Mouse (Mus musculus) hindbrain, embryonic 11.5 days (tissue): ENCODE results near the gene Cyp39a1. TPM values are rescaled to one million over a fixed set of nuclear protein-coding genes. Genes with fewer than 3 reads are reported as not detected.

Source experiments
- ATAC-seq: fragments of 200-750 bp; cut with Nextera tagmentation; 2 replicates; pipeline ENCODE4 v1.8.0; 2017; ENCODE audit warnings: mild to moderate bottlenecking, moderate TSS enrichment, moderate library complexity; ENCODE audit not compliant: low FRiP score
- DNase-seq: peaks from one replicate; pipeline ENCODE4 v3.0.0-alpha.2; 2015; ENCODE audit warnings: low spot score
- H3K27ac ChIP-seq: fragments of 300-500 bp; sonication (generic); 2 replicates; pipeline ENCODE4 v1.5.1; 2014; ENCODE audit warnings: mild to moderate bottlenecking, low read depth, low read length
- H3K27me3 ChIP-seq: fragments of 300-500 bp; sonication (generic); 2 replicates; pipeline ENCODE4 v1.6.1; 2014; ENCODE audit warnings: mild to moderate bottlenecking, low read length, moderate library complexity, mixed read lengths; ENCODE audit not compliant: control insufficient read depth, insufficient read depth
- H3K36me3 ChIP-seq: fragments of 300-500 bp; sonication (generic); 2 replicates; pipeline ENCODE4 v1.6.1; 2014; ENCODE audit warnings: mild to moderate bottlenecking, low read length, moderate library complexity, mixed read lengths; ENCODE audit not compliant: control insufficient read depth, insufficient read depth
- H3K4me1 ChIP-seq: fragments of 300-500 bp; sonication (generic); replicated peaks from 2 replicates; pipeline ENCODE4 v1.6.1; 2014; ENCODE audit warnings: low read length, mixed read lengths; ENCODE audit not compliant: control insufficient read depth, insufficient read depth
- H3K4me2 ChIP-seq: fragments of 300-500 bp; sonication (generic); replicated peaks from 2 replicates; pipeline ENCODE4 v1.6.1; 2014; ENCODE audit warnings: mild to moderate bottlenecking, low read depth, low read length
- H3K4me3 ChIP-seq: fragments of 300-500 bp; sonication (generic); 2 replicates; pipeline ENCODE4 v1.5.1; 2014; ENCODE audit warnings: low read depth, low read length
- H3K9ac ChIP-seq: fragments of 300-500 bp; sonication (generic); 2 replicates; pipeline ENCODE4 v1.6.1; 2014; ENCODE audit warnings: low read depth, low read length
- H3K9me3 ChIP-seq: fragments of 300-500 bp; sonication (generic); 2 replicates; pipeline ENCODE4 v1.6.1; 2016; ENCODE audit warnings: low read length; ENCODE audit not compliant: control insufficient read depth
- WGBS: fragments of 180-500 bp; shearing (Covaris S2); extraction: QIAGEN DNeasy Blood & Tissue Kit; methylation state at CpG from one replicate; pipeline ENCODE4 v1.1.7; 2014; 5-methylcytosine and 5-hydroxymethylcytosine counted together
- polyA plus RNA-seq: library from polyadenylated mRNA; unstranded; fragments of >200 nt; fragmentation: Nextera tagmentation; extraction: Ambion mirVana; gene quantifications from 2 replicates; pipeline ENCODE4 v1.2.1, GENCODE M21; 2014

Cyp39a1 gene
- polyA plus RNA-seq, 1 experiment from 2014 or later, result 28.9 TPM

DNA sequence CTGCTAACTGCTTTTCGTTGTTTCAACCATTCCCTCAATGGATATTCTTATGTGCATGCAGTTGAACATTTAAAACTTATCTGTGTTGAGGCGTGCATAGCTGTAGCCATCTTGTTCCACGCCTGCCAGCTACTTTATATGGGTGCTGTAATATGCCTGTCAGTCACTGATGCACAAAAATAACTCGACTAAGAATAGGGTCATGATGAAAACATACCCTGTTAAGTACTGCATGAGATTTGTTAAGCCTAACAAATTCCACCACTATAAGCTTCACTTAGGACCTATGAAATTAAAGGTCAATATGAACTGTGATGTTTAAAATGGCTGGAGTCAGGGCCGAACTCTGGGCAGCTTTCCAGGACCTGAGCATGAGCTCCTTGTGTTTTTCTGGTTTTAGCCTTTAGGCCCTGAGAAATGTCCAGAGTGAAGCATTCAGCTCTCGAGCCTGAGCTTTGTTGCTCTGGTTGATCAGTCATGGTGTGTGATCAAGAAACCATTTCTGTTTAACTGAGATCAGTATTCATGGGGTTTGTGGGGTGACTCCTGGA, 2.0 kb downstream of the Cyp39a1 start:
- H3K27ac ChIP-seq, result no peak overlapping the region
- H3K4me3 ChIP-seq, result no peak overlapping the region
- DNase-seq (no peak), ATAC-seq (no peak)
- no peak overlapping the region for H3K9ac ChIP-seq
- no peaks in the 10 kb centered on the region for H3K27me3 ChIP-seq
- no peak overlapping the region for H3K4me2 ChIP-seq
- H3K4me1 ChIP-seq, result 0 out of 2 replicates have a peak, but pooled peaks cover 2% of the 10 kb centered on the region
- no peaks in the 10 kb centered on the region for H3K9me3 ChIP-seq
- H3K36me3 ChIP-seq, result no peaks in the 10 kb centered on the region
- 78% methylated on average over 6 of the region's 6 CpGs for WGBS

DNA sequence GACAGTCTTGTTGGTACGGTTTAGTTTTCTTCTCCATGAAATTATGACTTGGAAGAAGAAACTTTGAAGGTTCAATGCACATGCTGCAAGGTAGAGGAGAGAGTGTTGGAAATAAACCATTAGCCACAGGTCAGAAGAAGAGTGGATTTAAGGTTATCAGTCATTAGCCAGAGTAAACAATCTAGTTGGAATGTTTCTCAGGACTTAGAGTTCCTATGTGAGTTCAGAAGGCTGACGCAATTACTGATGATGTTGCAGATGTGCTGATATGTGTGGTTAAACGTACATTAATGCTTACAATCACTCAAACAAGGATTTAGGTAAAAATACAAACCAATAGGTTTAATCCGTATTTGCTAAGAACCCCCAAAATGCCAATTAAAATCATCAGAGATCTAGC, 4.7 kb downstream of the Cyp39a1 start:
- H3K4me1 ChIP-seq, result no peaks in the 10 kb centered on the region
- WGBS, result 90% methylated on average over 4 of the region's 4 CpGs
- ATAC-seq, result no peak
- no peak overlapping the region for H3K4me2 ChIP-seq
- no peak overlapping the region for H3K4me3 ChIP-seq
- H3K27me3 ChIP-seq, result no peaks in the 10 kb centered on the region
- no peak for DNase-seq
- H3K36me3 ChIP-seq, result no peaks in the 10 kb centered on the region
- H3K9ac ChIP-seq, result no peak overlapping the region
- H3K27ac ChIP-seq, result no peak overlapping the region
- H3K9me3 ChIP-seq, result no peaks in the 10 kb centered on the region

DNA sequence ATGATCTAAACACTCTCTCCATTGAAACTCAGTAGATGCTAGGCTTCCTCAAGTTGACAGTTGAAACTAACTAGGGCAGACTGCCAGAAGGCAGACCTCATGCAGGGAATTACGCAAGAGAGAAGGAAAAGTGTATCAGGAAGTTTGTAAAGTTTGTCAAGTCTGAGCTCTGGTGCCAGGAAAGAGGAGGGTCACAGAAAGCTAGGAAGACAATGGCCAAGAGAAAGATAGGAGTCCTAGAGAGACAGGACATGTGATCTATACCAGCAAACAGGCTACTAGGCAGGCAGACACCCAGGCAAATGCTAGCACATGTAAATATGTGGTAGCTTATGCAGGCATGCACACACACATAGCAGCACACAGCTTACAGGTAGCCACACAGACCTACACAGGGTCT, 8.0 kb downstream of the Cyp39a1 start:
- ATAC-seq, result no peak
- Histone ChIP-seq H3K36me3 (no peaks in the 10 kb centered on the region), H3K27ac (no peak overlapping the region), H3K4me1 (no peaks in the 10 kb centered on the region), H3K4me2 (no peak overlapping the region), H3K27me3 (no peaks in the 10 kb centered on the region), H3K9ac (no peak overlapping the region), H3K4me3 (no peak overlapping the region), H3K9me3 (no peaks in the 10 kb centered on the region)
- WGBS, result 70% methylated on average over 1 of the region's 1 CpGs
- no peak for DNase-seq

DNA sequence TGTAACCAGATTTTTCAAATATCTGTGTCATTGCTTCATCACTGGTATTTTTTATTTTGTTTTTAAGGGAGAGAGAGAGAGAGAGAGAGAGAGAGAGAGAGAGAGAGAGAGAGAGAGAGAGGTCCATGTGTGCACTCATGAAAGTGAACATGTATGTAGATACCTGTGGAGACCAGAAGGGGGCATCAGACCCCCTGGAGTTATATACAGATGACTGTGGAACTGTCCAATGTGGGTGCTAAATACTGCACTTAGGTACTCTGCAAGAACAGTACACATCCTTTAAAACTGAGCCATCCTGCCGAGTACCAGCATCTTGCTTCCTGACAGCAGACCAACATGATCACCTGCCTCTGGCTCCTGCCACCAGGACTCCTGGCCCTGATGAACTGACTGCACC, 9.0 kb downstream of the Cyp39a1 start:
- no peak overlapping the region for H3K27ac ChIP-seq
- no peak for DNase-seq
- WGBS, result 80% methylated on average over 1 of the region's 1 CpGs

GRCm38 (mm10) chr17:43677317-43677716, 10.1 kb downstream of the Cyp39a1 start:
- no peak for DNase-seq
- H3K4me1 ChIP-seq, result no peaks in the 10 kb centered on the region
- H3K9me3 ChIP-seq, result no peaks in the 10 kb centered on the region
- H3K27ac ChIP-seq, result no peak overlapping the region
- no peak overlapping the region for H3K4me2 ChIP-seq
- H3K36me3 ChIP-seq, result no peaks in the 10 kb centered on the region
- 56% methylated on average over 1 of the region's 1 CpGs for WGBS
- H3K27me3 ChIP-seq, result no peaks in the 10 kb centered on the region
- no peak for ATAC-seq
- H3K9ac ChIP-seq, result no peak overlapping the region
- no peak overlapping the region for H3K4me3 ChIP-seq

More for the DNA sequence above, 9.0 kb downstream of the Cyp39a1 start:
- Histone ChIP-seq H3K9me3 (no peaks in the 10 kb centered on the region), H3K27me3 (no peaks in the 10 kb centered on the region), H3K36me3 (no peaks in the 10 kb centered on the region), H3K4me1 (no peaks in the 10 kb centered on the region), H3K9ac (no peak overlapping the region), H3K4me2 (no peak overlapping the region), H3K4me3 (no peak overlapping the region)
- no peak for ATAC-seq

- H3K4me2 ChIP-seq, result no peak overlapping the region
- no peak overlapping the region for H3K27ac ChIP-seq
- DNase-seq (no peak), ATAC-seq (no peak)
- H3K9ac ChIP-seq, result no peak overlapping the region
- WGBS, result 90% methylated on average over 6 of the region's 7 CpGs
- H3K27me3 ChIP-seq, result no peaks in the 10 kb centered on the region
- no peaks in the 10 kb centered on the region for H3K4me1 ChIP-seq
- H3K36me3 ChIP-seq, result no peaks in the 10 kb centered on the region
- no peak overlapping the region for H3K4me3 ChIP-seq
- H3K9me3 ChIP-seq, result no peaks in the 10 kb centered on the region
These were observed 16.9 kb downstream of the Cyp39a1 start for GRCm38 (mm10) chr17:43684086-43684485.

- Histone ChIP-seq H3K4me1 (no peaks in the 10 kb centered on the region), H3K27ac (no peak overlapping the region), H3K27me3 (no peaks in the 10 kb centered on the region), H3K9ac (no peak overlapping the region), H3K36me3 (no peaks in the 10 kb centered on the region), H3K4me2 (no peak overlapping the region), H3K9me3 (no peaks in the 10 kb centered on the region), H3K4me3 (no peak overlapping the region)
- ATAC-seq (no peak), DNase-seq (no peak)
- 93% methylated on average over 5 of the region's 5 CpGs for WGBS
These were observed 17.4 kb downstream of the Cyp39a1 start for GRCm38 (mm10) chr17:43684638-43685037.

DNA sequence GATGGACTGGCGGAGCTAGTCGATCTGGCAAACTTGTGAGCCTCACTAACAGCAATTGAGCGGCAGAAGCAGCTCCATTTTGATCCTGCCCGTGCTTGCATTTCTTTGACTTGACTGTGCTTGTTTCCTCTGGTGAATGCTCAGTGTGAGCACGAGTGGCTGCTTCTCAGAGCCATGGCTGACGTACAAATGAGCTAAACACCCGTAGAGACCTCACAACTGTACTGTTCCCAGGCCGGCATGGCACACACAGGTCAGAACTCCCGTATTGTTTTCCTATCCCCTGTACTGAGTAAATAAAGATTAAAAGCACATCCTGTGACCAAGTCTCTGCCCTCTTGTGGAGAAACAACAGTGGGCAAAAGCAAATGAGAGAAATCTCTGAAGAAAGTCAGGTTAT, 22.4 kb downstream of the Cyp39a1 start:
- 84% methylated on average over 9 of the region's 9 CpGs for WGBS
- Histone ChIP-seq H3K4me1 (no peaks in the 10 kb centered on the region), H3K4me3 (no peak overlapping the region), H3K9ac (no peak overlapping the region), H3K27me3 (no peaks in the 10 kb centered on the region), H3K27ac (no peak overlapping the region), H3K4me2 (no peak overlapping the region), H3K36me3 (no peaks in the 10 kb centered on the region), H3K9me3 (no peaks in the 10 kb centered on the region)
- DNase-seq (no peak), ATAC-seq (no peak)

DNA sequence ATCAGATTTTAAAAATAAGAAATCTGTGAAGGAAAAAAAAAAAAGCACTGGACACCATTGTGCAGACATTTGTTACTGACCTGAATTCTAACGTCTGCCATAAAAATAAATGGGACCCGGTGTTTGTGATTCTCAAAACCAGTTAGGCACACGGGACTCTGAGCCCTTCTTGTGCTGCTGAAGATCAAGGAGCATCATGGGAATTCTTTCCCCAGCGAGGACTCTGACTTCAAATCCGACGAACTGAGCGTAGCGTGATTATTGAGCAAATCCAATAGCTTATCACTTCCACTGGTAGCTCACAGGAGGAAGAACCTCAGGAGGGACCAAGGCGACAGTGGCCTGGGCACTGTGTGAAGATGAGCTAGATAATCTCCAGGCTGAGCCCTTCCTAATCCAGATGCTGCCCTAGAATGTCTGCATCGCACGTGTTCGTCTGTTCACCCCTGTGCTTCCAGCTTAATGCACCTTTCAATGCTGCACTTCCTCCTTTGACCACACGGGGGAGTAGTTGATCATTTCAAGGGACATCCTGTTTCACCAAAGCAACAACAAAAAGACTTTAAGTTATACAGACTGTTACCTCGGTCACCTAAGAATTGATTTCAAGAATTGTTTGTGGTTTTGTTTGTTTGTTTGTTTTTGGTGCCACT, 31.9 kb downstream of the Cyp39a1 start:
- no peaks in the 10 kb centered on the region for H3K4me1 ChIP-seq
- H3K4me2 ChIP-seq, result no peak overlapping the region
- DNase-seq (peak; percentile 90), ATAC-seq (peak; percentile 57)
- no peaks in the 10 kb centered on the region for H3K36me3 ChIP-seq
- no peak overlapping the region for H3K9ac ChIP-seq
- no peak overlapping the region for H3K4me3 ChIP-seq
- H3K9me3 ChIP-seq, result no peaks in the 10 kb centered on the region
- no peak overlapping the region for H3K27ac ChIP-seq
- no peaks in the 10 kb centered on the region for H3K27me3 ChIP-seq
- 51% methylated on average over 14 of the region's 14 CpGs for WGBS
